Mouse (Mus musculus) mouse embryonic stem cell (cell line): Measurements from ENCODE around the gene Arhgap11a.

ENCODE experiments used
- in situ Hi-C, 2 experiments: fragments of 300-500 bp; cut with MboI; formaldehyde crosslinking; loops; 1 replicate in 1 of 2; 3 replicates in 1 of 2; pipeline ENCODE4 v1.14.3; 2019 to 2020; ENCODE audit warnings: low sequenced_read_pairs in 2 of 2, low pct_unique_long_range_greater_than_20kb in 1 of 2, mixed read lengths in 1 of 2; ENCODE audit not compliant: unreplicated experiment in 1 of 2

Gene Arhgap11a

GRCm38 (mm10) chr2:113822367-113822766 is 26.1 kb downstream of the Arhgap11a start:
- in situ Hi-C loops = no loop called here

GRCm38 (mm10) chr2:113821176-113821734 is 27.2 kb downstream of the Arhgap11a start:
- in situ Hi-C loops = no loop called here

- in situ Hi-C loops = no loop called here
These were observed 28.3 kb downstream of the Arhgap11a start for GRCm38 (mm10) chr2:113820117-113820516.

- in situ Hi-C loops = no loop called here
These were observed 30.5 kb downstream of the Arhgap11a start for GRCm38 (mm10) chr2:113817681-113818606.

GRCm38 (mm10) chr2:113807640-113808039 is 40.8 kb downstream of the Arhgap11a start:
- in situ Hi-C loops = loop anchor here in 1 of 2 experiments (10.0 kb wide), 1 partner anchor 313 kb away; no protein-coding TSS in a partner anchor

GRCm38 (mm10) chr2:113806851-113807577 is 41.4 kb downstream of the Arhgap11a start:
- in situ Hi-C loops = loop anchor here in 1 of 2 experiments (10.0 kb wide), 1 partner anchor 312 kb away; no protein-coding TSS in a partner anchor

GRCm38 (mm10) chr2:113805765-113806164 is 42.7 kb downstream of the Arhgap11a start:
- in situ Hi-C loops = loop anchor here in 1 of 2 experiments (10.0 kb wide), 1 partner anchor 311 kb away; no protein-coding TSS in a partner anchor

GRCm38 (mm10) chr2:113803753-113804152 is 44.7 kb downstream of the Arhgap11a start:
- in situ Hi-C loops = loop anchor here in 1 of 2 experiments (10.0 kb wide), 1 partner anchor 309 kb away; no protein-coding TSS in a partner anchor

- in situ Hi-C loops = loop anchor here in 1 of 2 experiments (10.0 kb wide), 1 partner anchor 306 kb away; no protein-coding TSS in a partner anchor
These were observed 47.6 kb downstream of the Arhgap11a start for GRCm38 (mm10) chr2:113800846-113801245.

GRCm38 (mm10) chr2:113798605-113799004 is 49.9 kb downstream of the Arhgap11a start:
- in situ Hi-C loops = no loop called here

- in situ Hi-C loops = no loop called here
These were observed 53.3 kb downstream of the Arhgap11a start for GRCm38 (mm10) chr2:113795186-113795585.

GRCm38 (mm10) chr2:113793521-113793920 is 54.9 kb downstream of the Arhgap11a start:
- in situ Hi-C loops = no loop called here

GRCm38 (mm10) chr2:113788821-113789387 is 59.6 kb downstream of the Arhgap11a start:
- in situ Hi-C loops = no loop called here

GRCm38 (mm10) chr2:113787882-113788281 is 60.6 kb downstream of the Arhgap11a start:
- in situ Hi-C loops = no loop called here

GRCm38 (mm10) chr2:113784851-113785250 is 63.6 kb downstream of the Arhgap11a start:
- in situ Hi-C loops = no loop called here

- in situ Hi-C loops = no loop called here
These were observed 66.9 kb downstream of the Arhgap11a start for GRCm38 (mm10) chr2:113781521-113781920.
